Mouse (Mus musculus): Measurements from ENCODE around the gene Dnlz. TPM values are rescaled to one million over a fixed set of nuclear protein-coding genes. Genes with fewer than 3 reads are reported as not detected.

Gene Dnlz
- polyA plus RNA-seq, 1 experiment from 2014 or later: 8.3 TPM

DNA sequence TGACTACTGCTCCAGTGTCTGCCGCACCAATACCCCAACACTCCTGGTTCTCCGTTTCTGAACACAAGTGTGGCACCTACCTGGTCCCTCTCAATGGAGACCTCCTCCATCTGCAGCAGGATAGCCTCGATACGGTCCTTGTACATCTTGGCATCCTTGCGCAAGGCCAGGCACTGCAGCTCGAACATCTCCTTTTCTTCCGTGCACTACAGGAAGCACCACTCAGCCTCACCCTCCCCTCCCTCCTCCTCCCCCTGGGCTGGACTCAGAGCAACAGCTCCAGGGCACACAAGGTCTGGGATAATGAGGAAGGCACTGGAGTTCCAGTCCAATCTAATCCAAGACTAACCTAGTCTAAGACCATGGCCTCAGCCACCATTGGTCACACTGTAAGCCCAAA lies 4.8 kb upstream of the Dnlz start:
- peaks cover 19% of the 10 kb centered on the region for H3K4me1 ChIP-seq (replicated peaks)
- no peaks in the 10 kb centered on the region for H3K27me3 ChIP-seq
- H3K9ac ChIP-seq: no peak overlapping the region
- ATAC-seq (ENCODE audit: insufficient read depth): no peak
- H3K9me3 ChIP-seq (replicated peaks): no peaks in the 10 kb centered on the region
- no peaks in the 10 kb centered on the region for H3K36me3 ChIP-seq (replicated peaks)
- no peak overlapping the region for H3K4me2 ChIP-seq
- WGBS (ENCODE audit: insufficient replicate concordance): 55% methylated on average over 7 of the region's 7 CpGs
- no peak overlapping the region for H3K27ac ChIP-seq (replicated peaks)
- H3K4me3 ChIP-seq (replicated peaks): no peak overlapping the region

DNA sequence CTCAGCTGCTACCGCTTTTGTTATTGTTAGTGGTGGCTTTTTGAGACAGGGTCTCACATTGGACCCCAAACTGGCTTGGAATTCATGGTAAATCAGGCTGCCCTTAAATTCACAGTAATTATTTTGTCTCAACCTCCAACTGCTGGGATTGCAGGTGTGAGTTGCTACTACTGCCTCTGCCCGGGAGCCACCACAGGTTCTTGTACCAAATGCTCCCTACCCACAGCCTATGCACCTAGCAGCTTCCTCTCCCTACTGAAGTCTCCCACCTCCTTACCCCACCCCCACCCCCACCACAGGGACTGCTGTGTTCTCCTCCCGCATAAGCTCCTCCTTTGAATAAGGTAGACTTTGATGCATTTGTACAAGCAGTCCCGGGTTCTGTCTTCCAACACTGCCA lies 4.3 kb upstream of the Dnlz start:
- Histone ChIP-seq H3K27me3 (no peaks in the 10 kb centered on the region), H3K4me2 (no peak overlapping the region), H3K4me3 (replicated peaks) (no peak overlapping the region), H3K27ac (replicated peaks) (no peak overlapping the region), H3K9me3 (replicated peaks) (no peaks in the 10 kb centered on the region), H3K9ac (no peak overlapping the region), H3K4me1 (replicated peaks) (peaks cover 22% of the 10 kb centered on the region), H3K36me3 (replicated peaks) (no peaks in the 10 kb centered on the region)
- no peak for ATAC-seq (ENCODE audit: insufficient read depth)
- WGBS (ENCODE audit: insufficient replicate concordance): 71% methylated on average over 4 of the region's 4 CpGs

DNA sequence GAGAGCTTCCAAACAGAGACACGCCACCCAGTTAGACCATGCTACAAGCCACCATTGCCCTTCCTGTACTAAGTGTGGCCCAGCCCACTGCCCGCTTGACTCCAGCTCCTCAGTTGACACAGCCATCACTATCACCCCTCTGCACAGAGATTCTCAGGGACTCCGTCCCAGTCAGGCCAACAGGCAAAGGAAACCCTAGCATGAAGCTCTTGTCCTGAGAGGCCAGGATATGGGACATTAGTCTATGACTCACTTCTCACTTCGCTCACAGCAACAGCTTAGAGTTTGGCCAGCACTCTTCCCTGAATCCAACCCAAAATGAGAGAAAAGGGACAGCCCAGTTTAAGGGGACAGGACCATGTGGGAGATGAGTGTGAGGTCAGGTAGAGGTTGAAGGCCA lies 2.5 kb upstream of the Dnlz start:
- Histone ChIP-seq H3K27ac (replicated peaks) (no peak overlapping the region), H3K4me2 (no peak overlapping the region), H3K36me3 (replicated peaks) (no peaks in the 10 kb centered on the region; the same call in 1 of the 2 replicates), H3K4me3 (replicated peaks) (no peak overlapping the region), H3K27me3 (no peaks in the 10 kb centered on the region), H3K4me1 (replicated peaks) (peaks cover 32% of the 10 kb centered on the region), H3K9ac (no peak overlapping the region), H3K9me3 (replicated peaks) (no peaks in the 10 kb centered on the region)
- 70% methylated on average over 4 of the region's 4 CpGs for WGBS (ENCODE audit: insufficient replicate concordance)
- ATAC-seq (ENCODE audit: insufficient read depth): no peak

DNA sequence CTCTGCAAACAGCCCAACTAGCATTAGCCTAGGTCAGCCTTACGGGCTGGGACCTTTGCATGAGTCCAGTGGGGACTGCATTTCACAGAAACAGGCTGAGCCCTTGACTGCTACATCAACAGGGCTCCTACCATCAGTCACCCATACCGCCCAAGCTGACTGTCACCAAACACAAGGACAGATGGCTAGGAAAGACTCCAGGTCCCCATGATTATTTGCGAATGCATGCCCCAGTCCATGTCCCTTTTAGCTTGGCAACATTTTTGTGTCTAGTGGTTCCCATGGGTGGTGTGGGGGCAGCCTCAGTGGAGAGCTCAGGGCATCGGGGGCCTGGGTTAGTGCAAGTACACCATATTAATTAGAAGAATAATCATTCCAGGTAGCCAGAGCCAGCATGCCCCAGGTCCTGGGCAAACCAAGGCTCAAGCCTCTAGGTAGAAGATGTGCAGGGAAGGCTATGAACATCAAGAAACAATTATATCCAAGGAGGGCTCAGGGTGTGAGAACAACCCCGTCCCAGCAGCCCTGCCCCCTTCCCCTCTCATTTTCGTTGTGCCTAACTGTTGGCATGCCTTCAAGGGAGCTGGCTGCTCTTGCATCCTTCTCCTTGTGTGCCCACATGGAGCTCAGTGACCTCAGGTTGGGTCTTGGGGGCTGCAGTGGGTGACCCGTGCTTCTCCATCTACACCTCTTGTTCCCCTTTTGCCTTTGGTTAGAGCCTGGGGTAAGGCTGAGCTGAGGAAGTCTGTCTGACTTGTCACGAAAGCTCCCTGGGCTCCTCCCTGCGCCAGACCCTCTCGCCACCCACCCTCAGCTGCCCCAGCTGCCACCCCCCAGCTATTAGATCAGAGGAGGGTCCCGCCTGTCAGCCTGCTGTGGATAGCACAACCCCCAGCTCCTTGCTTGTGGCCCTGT lies 1.4 kb upstream of the Dnlz start:
- Histone ChIP-seq H3K27me3 (no peaks in the 10 kb centered on the region), H3K36me3 (replicated peaks) (peaks cover 6% of the 10 kb centered on the region; the same call in 1 of the 2 replicates), H3K9ac (no peak overlapping the region), H3K27ac (replicated peaks) (no peak overlapping the region), H3K4me3 (replicated peaks) (peak overlapping the region; percentile 79; the same call in 1 of the 2 replicates), H3K9me3 (replicated peaks) (no peaks in the 10 kb centered on the region), H3K4me1 (replicated peaks) (peaks cover 28% of the 10 kb centered on the region), H3K4me2 (peak overlapping the region; percentile 94)
- WGBS (ENCODE audit: insufficient replicate concordance): 74% methylated on average over 11 of the region's 11 CpGs
- no peak for ATAC-seq (ENCODE audit: insufficient read depth)

DNA sequence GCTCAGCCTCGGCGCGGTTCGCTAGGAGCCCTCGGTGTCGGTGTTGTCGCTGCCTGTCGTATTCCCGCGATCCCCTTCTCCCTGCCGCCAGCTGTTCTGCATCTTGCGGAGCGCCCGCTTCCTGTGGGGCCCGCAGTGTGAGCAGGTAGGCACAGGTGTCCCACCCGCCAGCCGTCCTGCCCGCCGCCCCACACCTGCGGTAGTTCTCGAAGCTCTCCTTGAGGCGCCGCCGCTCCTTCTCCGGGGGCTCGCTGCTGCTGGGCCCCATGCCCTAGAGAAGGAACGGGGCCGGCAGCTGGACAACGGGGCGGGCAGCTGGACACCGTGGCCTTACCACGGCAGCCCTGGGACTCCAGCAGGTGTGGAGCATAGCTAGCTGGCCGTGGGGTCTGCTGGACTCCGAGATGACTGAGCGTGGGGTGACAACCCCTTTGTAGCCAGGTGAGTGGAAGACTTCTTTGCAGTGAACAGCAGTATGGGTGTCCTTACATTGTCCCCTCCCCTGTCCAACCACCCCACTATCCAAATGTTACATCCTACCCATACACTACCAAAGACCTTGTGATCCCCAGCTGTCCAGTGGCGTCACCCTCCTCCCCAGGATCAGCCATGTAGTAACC lies 491 bp upstream of the Dnlz start:
- no peaks in the 10 kb centered on the region for H3K27me3 ChIP-seq
- H3K4me1 ChIP-seq (replicated peaks): peaks cover 28% of the 10 kb centered on the region
- H3K9me3 ChIP-seq (replicated peaks): no peaks in the 10 kb centered on the region
- 5% methylated on average over 36 of the region's 36 CpGs for WGBS (ENCODE audit: insufficient replicate concordance)
- 0 out of 2 replicates have a peak overlapping the region, but pooled peaks have one; percentile 2 for H3K27ac ChIP-seq (replicated peaks)
- H3K4me2 ChIP-seq: peak overlapping the region; percentile 94
- peak overlapping the region; percentile 79 for H3K4me3 ChIP-seq (replicated peaks)
- peak; percentile 21 for ATAC-seq (ENCODE audit: insufficient read depth)
- peaks cover 6% of the 10 kb centered on the region; the same call in 1 of the 2 replicates for H3K36me3 ChIP-seq (replicated peaks)
- peak overlapping the region; percentile 75 for H3K9ac ChIP-seq

DNA sequence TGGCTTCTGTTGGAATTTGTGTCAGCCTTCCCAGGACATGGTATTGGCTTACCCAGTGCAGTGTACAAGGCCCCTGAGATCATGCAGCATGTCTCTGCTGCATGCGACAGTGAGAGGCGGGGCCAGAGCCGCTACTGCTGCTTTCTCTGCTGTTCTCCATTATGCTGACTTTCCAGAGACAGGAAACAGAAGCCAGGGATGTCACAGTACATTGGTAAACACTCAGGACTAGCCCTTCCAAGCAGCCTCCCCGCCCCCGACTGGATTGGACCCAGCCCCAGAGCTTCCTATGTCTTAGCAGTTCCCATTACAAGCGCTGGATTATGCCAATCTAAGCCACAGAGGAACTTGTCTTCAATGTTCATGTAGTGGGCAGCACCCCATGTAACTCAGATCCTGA lies 3.7 kb downstream of the Dnlz start:
- H3K4me1 ChIP-seq (replicated peaks): peaks cover 28% of the 10 kb centered on the region
- no peak overlapping the region for H3K4me3 ChIP-seq (replicated peaks)
- ATAC-seq (ENCODE audit: insufficient read depth): no peak
- H3K27me3 ChIP-seq: no peaks in the 10 kb centered on the region
- H3K27ac ChIP-seq (replicated peaks): no peak overlapping the region
- WGBS (ENCODE audit: insufficient replicate concordance): 65% methylated on average over 6 of the region's 6 CpGs
- H3K9ac ChIP-seq: no peak overlapping the region
- peaks cover 6% of the 10 kb centered on the region; the same call in 1 of the 2 replicates for H3K36me3 ChIP-seq (replicated peaks)
- H3K9me3 ChIP-seq (replicated peaks): no peaks in the 10 kb centered on the region
- H3K4me2 ChIP-seq: no peak overlapping the region

DNA sequence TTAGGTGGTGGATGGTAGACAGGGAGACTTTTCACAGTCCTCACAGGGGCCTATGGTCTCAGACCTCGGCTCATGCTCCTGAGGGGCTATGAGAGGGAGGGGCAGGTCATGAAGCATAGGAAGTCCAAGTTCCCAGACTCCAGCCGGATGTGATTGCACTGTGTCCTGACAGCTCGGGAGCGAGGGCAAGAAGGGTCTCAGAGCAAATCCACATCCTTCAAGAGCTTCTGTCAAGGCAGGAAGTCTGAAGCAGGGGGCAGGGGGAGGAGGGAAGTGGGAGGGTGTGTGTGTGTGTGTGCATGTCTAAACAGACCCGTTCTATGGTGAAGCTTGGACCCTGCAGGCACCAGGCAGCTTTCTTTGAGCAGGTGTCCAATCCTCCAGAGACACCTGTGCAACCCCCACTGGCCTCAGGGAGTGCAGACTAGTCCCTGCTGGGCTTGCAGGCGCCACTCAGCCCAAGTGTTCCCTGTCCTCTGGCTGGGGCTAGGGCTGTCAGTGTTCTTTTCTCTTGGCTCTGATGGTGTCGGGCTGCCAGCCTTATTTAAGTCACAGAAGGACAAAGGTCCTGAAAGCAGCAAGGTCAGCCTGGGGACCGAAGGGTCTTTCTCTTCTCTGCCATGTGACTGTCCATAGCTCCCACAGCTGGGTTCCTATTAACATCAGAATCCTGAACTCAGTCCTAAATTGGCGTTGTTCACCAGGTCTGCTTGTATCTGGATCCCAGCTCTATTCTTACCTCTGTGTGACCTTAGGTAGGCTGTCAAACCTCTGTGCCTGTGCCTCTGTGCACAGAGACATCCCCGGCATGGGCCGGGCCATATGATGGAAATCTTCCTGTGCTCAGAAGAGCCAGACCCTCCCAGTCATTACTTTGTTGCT lies 9.1 kb downstream of the Dnlz start:
- H3K9ac ChIP-seq: no peak overlapping the region
- ATAC-seq (ENCODE audit: insufficient read depth): no peak

DNA sequence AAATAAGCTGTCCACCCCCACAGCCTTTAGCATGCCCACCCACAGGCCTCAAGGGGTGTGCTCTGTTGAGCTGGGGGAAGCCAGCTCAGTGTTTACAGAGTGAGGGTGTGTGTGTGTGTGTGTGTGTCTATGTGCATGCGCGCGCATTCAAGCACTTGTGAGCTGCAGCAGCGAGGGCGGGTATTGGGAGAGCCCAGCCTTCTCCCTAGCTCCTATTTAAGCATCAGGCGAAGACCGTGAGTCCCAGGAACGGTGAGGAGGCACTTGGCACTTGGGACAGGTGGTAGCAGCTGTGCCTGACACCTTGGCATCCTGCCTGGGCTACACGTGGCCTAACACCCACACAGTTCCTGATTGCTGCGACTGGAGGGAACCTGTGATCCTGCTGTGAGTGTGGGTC lies 9.9 kb downstream of the Dnlz start:
- Histone ChIP-seq H3K27ac (replicated peaks) (no peak overlapping the region), H3K36me3 (replicated peaks) (no peaks in the 10 kb centered on the region), H3K27me3 (no peaks in the 10 kb centered on the region), H3K4me1 (replicated peaks) (peaks cover 14% of the 10 kb centered on the region; the same call in 1 of the 2 replicates), H3K9ac (no peak overlapping the region), H3K9me3 (replicated peaks) (no peaks in the 10 kb centered on the region), H3K4me3 (replicated peaks) (no peak overlapping the region), H3K4me2 (no peak overlapping the region)
- WGBS (ENCODE audit: insufficient replicate concordance): 66% methylated on average over 10 of the region's 10 CpGs
- no peak for ATAC-seq (ENCODE audit: insufficient read depth)

More for the DNA sequence above, 9.1 kb downstream of the Dnlz start:
- no peaks in the 10 kb centered on the region for H3K27me3 ChIP-seq
- H3K4me2 ChIP-seq: no peak overlapping the region
- 46% methylated on average over 11 of the region's 11 CpGs for WGBS (ENCODE audit: insufficient replicate concordance)
- no peaks in the 10 kb centered on the region for H3K9me3 ChIP-seq (replicated peaks)
- peaks cover 14% of the 10 kb centered on the region; the same call in 1 of the 2 replicates for H3K4me1 ChIP-seq (replicated peaks)
- H3K36me3 ChIP-seq (replicated peaks): no peaks in the 10 kb centered on the region
- H3K4me3 ChIP-seq (replicated peaks): no peak overlapping the region
- H3K27ac ChIP-seq (replicated peaks): no peak overlapping the region; the same call in 1 of the 2 replicates

DNA sequence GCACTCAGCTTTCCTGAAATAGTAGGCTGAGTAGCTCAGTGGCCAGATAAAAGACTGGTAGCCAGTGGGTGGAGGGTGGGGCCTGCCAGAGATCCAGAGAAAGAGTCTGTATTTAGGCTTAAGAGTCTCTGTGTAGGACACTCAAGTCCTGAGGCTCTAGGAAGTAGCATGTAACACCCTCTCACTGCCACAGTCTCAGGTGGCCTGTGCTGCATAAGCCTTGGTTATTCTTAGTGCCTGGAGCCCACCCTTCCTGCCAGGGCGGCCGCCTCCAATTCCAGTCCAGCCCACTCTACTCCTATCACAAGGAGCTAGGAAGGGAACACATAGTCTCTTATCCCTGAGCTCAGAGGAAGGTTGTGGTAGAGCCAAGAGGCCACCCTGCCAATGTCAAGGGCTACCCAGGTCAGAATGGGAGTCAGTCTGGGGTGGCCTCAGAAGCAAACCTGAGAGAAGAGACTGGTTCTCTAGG lies 10.4 kb downstream of the Dnlz start:
- H3K9ac ChIP-seq: no peak overlapping the region
- ATAC-seq (ENCODE audit: insufficient read depth): no peak
- 77% methylated on average over 2 of the region's 2 CpGs for WGBS (ENCODE audit: insufficient replicate concordance)

DNA sequence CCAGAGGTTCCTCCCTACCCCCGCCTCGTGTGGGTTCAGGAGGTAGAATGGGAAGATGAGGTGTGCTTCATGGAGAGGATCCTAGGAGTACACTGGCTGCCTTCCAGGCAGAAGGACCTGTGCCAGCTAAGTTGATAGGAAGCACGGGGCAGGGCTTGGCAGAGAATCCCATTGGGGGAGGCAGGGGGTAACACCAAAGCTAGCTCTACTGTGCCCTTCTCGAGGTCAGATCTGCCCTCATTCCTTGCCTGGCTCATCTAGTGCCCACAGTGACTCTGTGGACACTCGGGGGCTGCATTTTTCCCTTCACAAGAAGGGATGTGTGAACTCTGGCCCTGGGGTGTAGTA lies 12.7 kb downstream of the Dnlz start:
- Histone ChIP-seq H3K9ac (no peak overlapping the region), H3K36me3 (replicated peaks) (no peaks in the 10 kb centered on the region), H3K4me3 (replicated peaks) (no peak overlapping the region), H3K4me2 (no peak overlapping the region), H3K9me3 (replicated peaks) (no peaks in the 10 kb centered on the region), H3K27me3 (no peaks in the 10 kb centered on the region), H3K27ac (replicated peaks) (no peak overlapping the region), H3K4me1 (replicated peaks) (peaks cover 14% of the 10 kb centered on the region; the same call in 1 of the 2 replicates)
- WGBS (ENCODE audit: insufficient replicate concordance): 67% methylated on average over 5 of the region's 5 CpGs
- ATAC-seq (ENCODE audit: insufficient read depth): no peak

More for the DNA sequence above, 10.4 kb downstream of the Dnlz start:
- peaks cover 14% of the 10 kb centered on the region; the same call in 1 of the 2 replicates for H3K4me1 ChIP-seq (replicated peaks)
- no peak overlapping the region for H3K27ac ChIP-seq (replicated peaks)
- H3K36me3 ChIP-seq (replicated peaks): no peaks in the 10 kb centered on the region
- no peak overlapping the region for H3K4me3 ChIP-seq (replicated peaks)
- no peak overlapping the region for H3K4me2 ChIP-seq
- no peaks in the 10 kb centered on the region for H3K27me3 ChIP-seq
- H3K9me3 ChIP-seq (replicated peaks): no peaks in the 10 kb centered on the region

Measured in liver, embryonic 15.5 days (tissue).